Mouse (Mus musculus) liver, embryonic 15.5 days (tissue): ENCODE results near the gene Glrx5. TPM values are rescaled to one million over a fixed set of nuclear protein-coding genes. Genes with fewer than 3 reads are reported as not detected.

Source experiments
- ATAC-seq: fragments of 200-750 bp; cut with Nextera tagmentation; 2 replicates; pipeline ENCODE4 v1.8.0; 2017; ENCODE audit warnings: moderate number of reproducible peaks, mild to moderate bottlenecking, moderate library complexity; ENCODE audit not compliant: insufficient read depth
- H3K27ac ChIP-seq: fragments of 300-500 bp; sonication (generic); replicated peaks from 2 replicates; pipeline ENCODE4 v1.5.1; 2015; ENCODE audit warnings: mild to moderate bottlenecking, inconsistent platforms
- H3K27me3 ChIP-seq: fragments of 300-500 bp; sonication (generic); 2 replicates; pipeline ENCODE4 v1.6.1; 2015; ENCODE audit warnings: mild to moderate bottlenecking, inconsistent platforms
- H3K36me3 ChIP-seq: fragments of 300-500 bp; sonication (generic); replicated peaks from 2 replicates; pipeline ENCODE4 v1.6.1; 2015; ENCODE audit warnings: moderate library complexity, mild to moderate bottlenecking, inconsistent platforms
- H3K4me1 ChIP-seq: fragments of 300-500 bp; sonication (generic); replicated peaks from 2 replicates; pipeline ENCODE4 v1.6.1; 2015; ENCODE audit warnings: inconsistent platforms
- H3K4me2 ChIP-seq: fragments of 300-500 bp; sonication (generic); 2 replicates; pipeline ENCODE4 v1.6.1; 2015; ENCODE audit warnings: moderate library complexity, mild to moderate bottlenecking, inconsistent platforms
- H3K4me3 ChIP-seq: fragments of 300-500 bp; sonication (generic); replicated peaks from 2 replicates; pipeline ENCODE4 v1.5.1; 2015; ENCODE audit warnings: mild to moderate bottlenecking, inconsistent platforms
- H3K9ac ChIP-seq: fragments of 300-500 bp; sonication (generic); 2 replicates; pipeline ENCODE4 v1.6.1; 2015; ENCODE audit warnings: moderate library complexity, mild to moderate bottlenecking, inconsistent platforms
- H3K9me3 ChIP-seq: fragments of 300-500 bp; sonication (generic); replicated peaks from 2 replicates; pipeline ENCODE4 v1.6.1; 2016; ENCODE audit warnings: inconsistent platforms
- WGBS: fragments of 180-500 bp; shearing (Covaris S2); methylation state at CpG from one replicate; pipeline ENCODE4 v1.1.7; 2015; ENCODE audit warnings: mixed read lengths; ENCODE audit not compliant: insufficient replicate concordance; 5-methylcytosine and 5-hydroxymethylcytosine counted together
- polyA plus RNA-seq: library from polyadenylated mRNA; unstranded; fragments of >200 nt; fragmentation: Nextera tagmentation; extraction: Ambion mirVana; gene quantifications from 2 replicates; pipeline ENCODE4 v1.2.1, GENCODE M21; 2015

Gene Glrx5
- polyA plus RNA-seq, 1 experiment from 2014 or later = 514 TPM

- WGBS = 32% methylated on average over 9 of the region's 9 CpGs
- no peak for ATAC-seq
- Histone ChIP-seq H3K27ac (no peak overlapping the region), H3K9me3 (no peaks in the 10 kb centered on the region), H3K27me3 (no peaks in the 10 kb centered on the region; the same call in 1 of the 2 replicates), H3K36me3 (no peaks in the 10 kb centered on the region), H3K9ac (no peak overlapping the region), H3K4me1 (no peaks in the 10 kb centered on the region), H3K4me3 (no peak overlapping the region), H3K4me2 (no peak overlapping the region)
These were observed 41.2 kb downstream of the Glrx5 start for GRCm38 (mm10) chr12:105073708-105074107.

GRCm38 (mm10) chr12:105075496-105075895 is 43.0 kb downstream of the Glrx5 start:
- ATAC-seq = no peak
- Histone ChIP-seq H3K27me3 (no peaks in the 10 kb centered on the region; the same call in 1 of the 2 replicates), H3K9me3 (no peaks in the 10 kb centered on the region), H3K4me3 (no peak overlapping the region), H3K9ac (no peak overlapping the region), H3K36me3 (no peaks in the 10 kb centered on the region), H3K4me2 (no peak overlapping the region), H3K27ac (no peak overlapping the region), H3K4me1 (no peaks in the 10 kb centered on the region)
- WGBS = 57% methylated on average over 7 of the region's 7 CpGs

DNA sequence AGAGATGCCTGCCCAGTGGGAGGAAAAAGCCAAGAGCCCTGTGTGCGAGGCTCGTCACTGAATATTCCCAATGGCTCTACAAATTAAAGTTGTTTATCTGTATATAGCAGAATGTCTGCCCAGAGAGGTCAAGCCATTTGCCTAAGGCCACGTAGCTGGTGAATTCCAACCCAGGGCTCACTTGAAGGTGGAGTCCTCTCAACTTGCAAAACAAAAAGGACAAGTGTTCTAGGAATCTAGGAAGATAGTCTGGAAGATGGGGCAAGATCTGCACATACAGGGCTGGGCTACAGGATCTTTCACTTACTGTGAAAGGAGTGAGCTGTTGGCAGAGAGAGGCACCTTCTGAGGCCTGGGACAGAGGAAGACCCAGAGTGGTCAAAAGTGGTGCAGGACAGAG is 44.0 kb downstream of the Glrx5 start:
- Histone ChIP-seq H3K36me3 (no peaks in the 10 kb centered on the region), H3K27me3 (no peaks in the 10 kb centered on the region; the same call in 1 of the 2 replicates), H3K9me3 (no peaks in the 10 kb centered on the region), H3K9ac (no peak overlapping the region), H3K27ac (no peak overlapping the region), H3K4me2 (no peak overlapping the region), H3K4me1 (no peaks in the 10 kb centered on the region), H3K4me3 (no peak overlapping the region)
- 53% methylated on average over 3 of the region's 3 CpGs for WGBS
- no peak for ATAC-seq

- ATAC-seq = no peak
- Histone ChIP-seq H3K27ac (no peak overlapping the region), H3K4me2 (no peak overlapping the region), H3K36me3 (no peaks in the 10 kb centered on the region), H3K4me3 (no peak overlapping the region), H3K9me3 (no peaks in the 10 kb centered on the region), H3K27me3 (no peaks in the 10 kb centered on the region; the same call in 1 of the 2 replicates), H3K4me1 (no peaks in the 10 kb centered on the region), H3K9ac (no peak overlapping the region)
- 86% methylated on average over 2 of the region's 2 CpGs for WGBS
These were observed 44.7 kb downstream of the Glrx5 start for GRCm38 (mm10) chr12:105077232-105077631.

- no peak for ATAC-seq
- Histone ChIP-seq H3K36me3 (no peaks in the 10 kb centered on the region), H3K9ac (no peak overlapping the region), H3K4me3 (no peak overlapping the region), H3K4me2 (no peak overlapping the region), H3K4me1 (no peaks in the 10 kb centered on the region), H3K9me3 (no peaks in the 10 kb centered on the region), H3K27ac (no peak overlapping the region), H3K27me3 (no peaks in the 10 kb centered on the region)
- WGBS = 34% methylated on average over 5 of the region's 5 CpGs
These were observed 51.7 kb downstream of the Glrx5 start for GRCm38 (mm10) chr12:105084171-105084570.

- Histone ChIP-seq H3K4me1 (no peaks in the 10 kb centered on the region), H3K9ac (no peak overlapping the region), H3K4me3 (no peak overlapping the region), H3K27me3 (no peaks in the 10 kb centered on the region), H3K9me3 (no peaks in the 10 kb centered on the region), H3K4me2 (no peak overlapping the region), H3K27ac (no peak overlapping the region), H3K36me3 (no peaks in the 10 kb centered on the region)
- ATAC-seq = no peak
- 76% methylated on average over 6 of the region's 6 CpGs for WGBS
These were observed 52.3 kb downstream of the Glrx5 start for GRCm38 (mm10) chr12:105084816-105085215.

- no peak for ATAC-seq
- no peak overlapping the region for H3K4me2 ChIP-seq
- 63% methylated on average over 12 of the region's 12 CpGs for WGBS
These were observed 52.8 kb downstream of the Glrx5 start for GRCm38 (mm10) chr12:105085296-105085695.

GRCm38 (mm10) chr12:105086781-105087180 is 54.3 kb downstream of the Glrx5 start:
- Histone ChIP-seq H3K4me3 (no peak overlapping the region), H3K27me3 (no peaks in the 10 kb centered on the region), H3K4me1 (no peaks in the 10 kb centered on the region), H3K27ac (no peak overlapping the region), H3K9ac (no peak overlapping the region), H3K4me2 (no peak overlapping the region), H3K36me3 (no peaks in the 10 kb centered on the region), H3K9me3 (no peaks in the 10 kb centered on the region)
- no peak for ATAC-seq
- WGBS = 77% methylated on average over 6 of the region's 6 CpGs

More at GRCm38 (mm10) chr12:105085296-105085695, 52.8 kb downstream of the Glrx5 start:
- no peaks in the 10 kb centered on the region for H3K27me3 ChIP-seq
- H3K4me1 ChIP-seq = no peaks in the 10 kb centered on the region
- no peaks in the 10 kb centered on the region for H3K36me3 ChIP-seq
- H3K9me3 ChIP-seq = no peaks in the 10 kb centered on the region
- no peak overlapping the region for H3K4me3 ChIP-seq
- H3K9ac ChIP-seq = no peak overlapping the region
- no peak overlapping the region for H3K27ac ChIP-seq

- 58% methylated on average over 3 of the region's 3 CpGs for WGBS
- Histone ChIP-seq H3K36me3 (no peaks in the 10 kb centered on the region), H3K9me3 (no peaks in the 10 kb centered on the region), H3K4me3 (no peak overlapping the region), H3K27me3 (no peaks in the 10 kb centered on the region), H3K9ac (no peak overlapping the region), H3K4me1 (no peaks in the 10 kb centered on the region), H3K27ac (no peak overlapping the region), H3K4me2 (no peak overlapping the region)
- no peak for ATAC-seq
These were observed 54.9 kb downstream of the Glrx5 start for GRCm38 (mm10) chr12:105087353-105087752.

GRCm38 (mm10) chr12:105089231-105089630 is 56.7 kb downstream of the Glrx5 start:
- no peak overlapping the region for H3K9ac ChIP-seq
- no peak for ATAC-seq
- WGBS = 72% methylated on average over 5 of the region's 5 CpGs
- H3K9me3 ChIP-seq = no peaks in the 10 kb centered on the region
- H3K27ac ChIP-seq = no peak overlapping the region
- H3K36me3 ChIP-seq = no peaks in the 10 kb centered on the region
- no peaks in the 10 kb centered on the region for H3K27me3 ChIP-seq
- H3K4me1 ChIP-seq = no peaks in the 10 kb centered on the region
- no peak overlapping the region for H3K4me2 ChIP-seq
- H3K4me3 ChIP-seq = no peak overlapping the region

- H3K9ac ChIP-seq = no peak overlapping the region
- no peaks in the 10 kb centered on the region for H3K27me3 ChIP-seq
- H3K36me3 ChIP-seq = no peaks in the 10 kb centered on the region
- no peak for ATAC-seq
- H3K4me3 ChIP-seq = no peak overlapping the region
- no peaks in the 10 kb centered on the region for H3K9me3 ChIP-seq
- no peak overlapping the region for H3K27ac ChIP-seq
- 51% methylated on average over 6 of the region's 6 CpGs for WGBS
- no peak overlapping the region for H3K4me2 ChIP-seq
- H3K4me1 ChIP-seq = no peaks in the 10 kb centered on the region
These were observed 59.1 kb downstream of the Glrx5 start for GRCm38 (mm10) chr12:105091604-105092003.
